Mouse (Mus musculus) ES-E14 (cell line): ENCODE results near the gene Adora2a. TPM values are rescaled to one million over a fixed set of nuclear protein-coding genes. Genes with fewer than 3 reads are reported as not detected.
"Not testable (repeated sequence)": the region's sequence is repeated elsewhere in the genome, so short reads cannot be mapped to it uniquely, and the experiment has no call there.

Experiments used
- DNase-seq: peaks from one replicate; pipeline ENCODE4 v3.0.0-alpha.2; 2013; ENCODE audit warnings: low read depth, low spot score
- H3K27ac ChIP-seq: 2 replicates; pipeline ENCODE4 v1.5.1; 2012; ENCODE audit warnings: low read depth, mild to moderate bottlenecking, low read length, moderate library complexity, mixed read lengths; ENCODE audit not compliant: poor library complexity, insufficient read depth, severe bottlenecking
- H3K36me3 ChIP-seq: 2 replicates; pipeline ENCODE4 v1.6.1; 2012; ENCODE audit warnings: mild to moderate bottlenecking, low read length, moderate library complexity, mixed read lengths; ENCODE audit not compliant: control insufficient read depth, poor library complexity, insufficient read depth, severe bottlenecking
- H3K4me1 ChIP-seq, 2 experiments: fragments of 150-350 bp in 1 of 2; sonication (generic) in 1 of 2; 2 replicates each; pipeline ENCODE4 v1.6.1; 2012; ENCODE audit warnings: low read length in 2 of 2, mild to moderate bottlenecking in 1 of 2, mixed read lengths in 1 of 2; ENCODE audit not compliant: control insufficient read depth in 2 of 2, insufficient read depth in 2 of 2, poor library complexity in 1 of 2
- H3K4me3 ChIP-seq, 2 experiments: fragments of 150-350 bp in 1 of 2; sonication (generic) in 1 of 2; 2 replicates each; pipeline ENCODE4 v1.5.1; 2012; ENCODE audit warnings: low read length in 2 of 2, low read depth in 1 of 2, mild to moderate bottlenecking in 1 of 2, mixed read lengths in 1 of 2; ENCODE audit not compliant: insufficient read depth in 1 of 2, poor library complexity in 1 of 2, severe bottlenecking in 1 of 2
- H3K9ac ChIP-seq: 2 replicates; pipeline ENCODE4 v1.6.1; 2012; ENCODE audit warnings: low read depth, mild to moderate bottlenecking, low read length, mixed read lengths; ENCODE audit not compliant: poor library complexity, insufficient read depth, severe bottlenecking
- H3K9me3 ChIP-seq: fragments of 150-350 bp; sonication (generic); 2 replicates; pipeline ENCODE4 v1.6.1; 2012; ENCODE audit warnings: low read depth, mild to moderate bottlenecking, low read length; ENCODE audit not compliant: control insufficient read depth, insufficient read depth
- CHD2 ChIP-seq: IDR thresholded peaks from 2 replicates; pipeline ENCODE4 v1.6.1; 2014; ENCODE audit warnings: mild to moderate bottlenecking, low read depth, low read length, inconsistent platforms
- HCFC1 ChIP-seq: IDR thresholded peaks from 2 replicates; pipeline ENCODE4 v1.6.1; 2012; ENCODE audit warnings: low read length, inconsistent platforms, borderline replicate concordance; ENCODE audit not compliant: insufficient read depth
- MAFK ChIP-seq: IDR thresholded peaks from 2 replicates; pipeline ENCODE4 v1.6.1; 2014; ENCODE audit warnings: mild to moderate bottlenecking, low read depth, low read length, inconsistent platforms; ENCODE audit not compliant: insufficient read depth
- ZC3H11A ChIP-seq: IDR thresholded peaks from 2 replicates; pipeline ENCODE4 v1.6.1; 2012; ENCODE audit warnings: low read depth, mild to moderate bottlenecking, inconsistent platforms, low read length, borderline replicate concordance
- ZNF384 ChIP-seq: IDR thresholded peaks from 2 replicates; pipeline ENCODE4 v1.6.1; 2012; ENCODE audit warnings: low read depth, low read length, inconsistent platforms
- in situ Hi-C, 2 experiments: fragments of 600-800 bp; cut with MboI; formaldehyde crosslinking; loops; one replicate each; pipeline ENCODE4 v1.15.1; 2025; ENCODE audit warnings: low sequenced_read_pairs in 2 of 2, inconsistent platforms in 1 of 2; ENCODE audit not compliant: unreplicated experiment in 2 of 2
- total RNA-seq: library from RNA; depleted of rRNA; stranded (reverse); fragments of 300-350 nt; gene quantifications from 2 replicates; pipeline ENCODE4 v1.2.3, GENCODE M21; 2012

Adora2a gene
- total RNA-seq, 1 experiment: 0.58 TPM

- no peak overlapping the region for H3K27ac ChIP-seq
- no peak overlapping the region for H3K9ac ChIP-seq
- no peak for DNase-seq
- H3K9me3 ChIP-seq: no peaks in the 10 kb centered on the region
- in situ Hi-C loops: no loop called here
- no peak for TF ChIP-seq ZNF384
- TF ChIP-seq MAFK: peak; percentile 88
- peaks cover 2% of the 10 kb centered on the region in 2 experiments; a peak in 1 of 4 replicates for H3K4me1 ChIP-seq
- H3K4me3 ChIP-seq: no peak overlapping the region
- peaks cover 5% of the 10 kb centered on the region for H3K36me3 ChIP-seq
Observed at GRCm38 (mm10) chr10:75283821-75284220, 32.9 kb upstream of the Adora2a start.

- TF ChIP-seq MAFK (no peak), ZNF384 (no peak), ZC3H11A (no peak), CHD2 (no peak), HCFC1 (no peak)
- H3K9ac ChIP-seq: no peak overlapping the region
- no peak overlapping the region for H3K4me3 ChIP-seq
- peaks cover 2% of the 10 kb centered on the region in 2 experiments; a peak in 1 of 4 replicates for H3K4me1 ChIP-seq
- no peak overlapping the region for H3K27ac ChIP-seq
- H3K36me3 ChIP-seq: no peaks in the 10 kb centered on the region; the same call in 1 of the 2 replicates
- in situ Hi-C loops: no loop called here
- no peak for DNase-seq
- no peaks in the 10 kb centered on the region for H3K9me3 ChIP-seq
Observed at GRCm38 (mm10) chr10:75288579-75288978, 28.1 kb upstream of the Adora2a start.

GRCm38 (mm10) chr10:75289392-75289791 lies 27.3 kb upstream of the Adora2a start:
- H3K36me3 ChIP-seq: no peaks in the 10 kb centered on the region; the same call in 1 of the 2 replicates
- H3K27ac ChIP-seq: no peak overlapping the region
- in situ Hi-C loops: no loop called here
- no peak overlapping the region for H3K9ac ChIP-seq
- no peaks in the 10 kb centered on the region for H3K4me1 ChIP-seq
- no peak for DNase-seq
- H3K4me3 ChIP-seq: no peak overlapping the region
- no peaks in the 10 kb centered on the region for H3K9me3 ChIP-seq
- TF ChIP-seq HCFC1: no peak
- TF ChIP-seq ZNF384: no peak
- no peak for TF ChIP-seq CHD2
- TF ChIP-seq ZC3H11A: no peak
- TF ChIP-seq MAFK: no peak

- in situ Hi-C loops: no loop called here
- DNase-seq: no peak
- TF ChIP-seq ZC3H11A: no peak
- peak; percentile 87 for TF ChIP-seq MAFK
Observed at GRCm38 (mm10) chr10:75290650-75291049, 26.0 kb upstream of the Adora2a start.

GRCm38 (mm10) chr10:75291338-75291737 lies 25.3 kb upstream of the Adora2a start:
- Histone ChIP-seq H3K27ac (no peak overlapping the region), H3K36me3 (no peaks in the 10 kb centered on the region; the same call in 1 of the 2 replicates), H3K4me1 (no peaks in the 10 kb centered on the region), H3K9ac (no peak overlapping the region), H3K9me3 (no peaks in the 10 kb centered on the region), H3K4me3 (no peak overlapping the region)
- TF ChIP-seq ZC3H11A (no peak), ZNF384 (no peak), HCFC1 (no peak), MAFK (no peak), CHD2 (no peak)
- DNase-seq: no peak
- in situ Hi-C loops: no loop called here

More at GRCm38 (mm10) chr10:75290650-75291049, 26.0 kb upstream of the Adora2a start:
- Histone ChIP-seq H3K9ac (no peak overlapping the region), H3K4me1 (no peaks in the 10 kb centered on the region), H3K36me3 (no peaks in the 10 kb centered on the region; the same call in 1 of the 2 replicates), H3K27ac (no peak overlapping the region), H3K4me3 (no peak overlapping the region), H3K9me3 (no peaks in the 10 kb centered on the region)

- H3K4me3 ChIP-seq, H3K4me1 ChIP-seq, H3K36me3 ChIP-seq, in situ Hi-C loops, H3K9ac ChIP-seq, DNase-seq, H3K27ac ChIP-seq, H3K9me3 ChIP-seq: not testable (repeated sequence)
Observed at GRCm38 (mm10) chr10:75292206-75292605, 24.5 kb upstream of the Adora2a start.
